Mouse (Mus musculus) hindbrain, embryonic 16.5 days (tissue): Measurements from ENCODE around the gene Flnb. TPM values are rescaled to one million over a fixed set of nuclear protein-coding genes. Genes with fewer than 3 reads are reported as not detected.

Experiments used
- ATAC-seq: fragments of 200-750 bp; cut with Nextera tagmentation; 2 replicates; pipeline ENCODE4 v1.8.0; 2017; ENCODE audit warnings: moderate TSS enrichment, moderate library complexity
- H3K27ac ChIP-seq: fragments of 300-500 bp; sonication (generic); 2 replicates; pipeline ENCODE4 v1.5.1; 2014; ENCODE audit warnings: low read depth, mild to moderate bottlenecking, control low read depth, low read length, moderate library complexity
- H3K27me3 ChIP-seq: fragments of 300-500 bp; sonication (generic); replicated peaks from 2 replicates; pipeline ENCODE4 v1.6.1; 2014; ENCODE audit warnings: low read length; ENCODE audit not compliant: control insufficient read depth, insufficient read depth
- H3K36me3 ChIP-seq: fragments of 300-500 bp; sonication (generic); 2 replicates; pipeline ENCODE4 v1.6.1; 2014; ENCODE audit warnings: mild to moderate bottlenecking, low read length, moderate library complexity, mixed read lengths; ENCODE audit not compliant: control insufficient read depth, insufficient read depth
- H3K4me1 ChIP-seq: fragments of 300-500 bp; sonication (generic); 2 replicates; pipeline ENCODE4 v1.6.1; 2014; ENCODE audit warnings: low read depth, low read length; ENCODE audit not compliant: control insufficient read depth, insufficient read depth
- H3K4me2 ChIP-seq: fragments of 300-500 bp; sonication (generic); 2 replicates; pipeline ENCODE4 v1.6.1; 2014; ENCODE audit warnings: mild to moderate bottlenecking, low read length, control low read depth, moderate library complexity
- H3K4me3 ChIP-seq: fragments of 300-500 bp; sonication (generic); 2 replicates; pipeline ENCODE4 v1.5.1; 2014; ENCODE audit warnings: mild to moderate bottlenecking, low read length, control low read depth, moderate library complexity
- H3K9ac ChIP-seq: fragments of 300-500 bp; sonication (generic); 2 replicates; pipeline ENCODE4 v1.6.1; 2014; ENCODE audit warnings: low read depth, mild to moderate bottlenecking, control low read depth, low read length, moderate library complexity
- H3K9me3 ChIP-seq: fragments of 300-500 bp; sonication (generic); 2 replicates; pipeline ENCODE4 v1.6.1; 2014; ENCODE audit warnings: mild to moderate bottlenecking, low read length, moderate library complexity; ENCODE audit not compliant: control insufficient read depth
- WGBS: fragments of 180-500 bp; shearing (Covaris S2); extraction: QIAGEN DNeasy Blood & Tissue Kit; methylation state at CpG from one replicate; pipeline ENCODE4 v1.1.7; 2014; 5-methylcytosine and 5-hydroxymethylcytosine counted together
- polyA plus RNA-seq: library from polyadenylated mRNA; unstranded; fragments of >200 nt; fragmentation: Nextera tagmentation; extraction: Ambion mirVana; gene quantifications from 2 replicates; pipeline ENCODE4 v1.2.1, GENCODE M21; 2015

Flnb gene
- polyA plus RNA-seq, 1 experiment from 2014 or later, result 6.3 TPM

DNA sequence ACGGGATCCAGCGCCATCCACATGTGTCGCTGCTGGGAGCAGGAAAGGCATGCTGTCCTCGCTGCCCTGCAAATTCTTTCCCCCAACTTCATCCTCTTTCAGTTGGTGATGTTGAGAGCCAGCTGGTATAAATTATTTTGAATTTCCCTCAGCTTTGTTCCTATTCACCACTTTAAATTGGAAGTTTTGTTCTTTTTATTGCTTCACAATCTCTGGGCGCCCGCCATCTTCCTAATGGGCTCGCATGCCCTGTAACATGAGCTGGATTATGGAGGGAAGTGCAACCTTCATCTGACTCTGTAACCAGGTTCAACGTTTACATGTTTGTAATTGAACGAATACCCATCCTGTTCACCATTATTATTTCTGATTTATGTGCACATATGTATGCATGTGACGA, 38.6 kb downstream of the Flnb start:
- no peak for ATAC-seq
- Histone ChIP-seq H3K4me2 (no peak overlapping the region), H3K4me1 (peaks cover 18% of the 10 kb centered on the region), H3K27ac (no peak overlapping the region), H3K36me3 (no peaks in the 10 kb centered on the region), H3K4me3 (no peak overlapping the region), H3K9me3 (no peaks in the 10 kb centered on the region), H3K9ac (no peak overlapping the region), H3K27me3 (no peaks in the 10 kb centered on the region)
- WGBS, result 87% methylated on average over 10 of the region's 10 CpGs

DNA sequence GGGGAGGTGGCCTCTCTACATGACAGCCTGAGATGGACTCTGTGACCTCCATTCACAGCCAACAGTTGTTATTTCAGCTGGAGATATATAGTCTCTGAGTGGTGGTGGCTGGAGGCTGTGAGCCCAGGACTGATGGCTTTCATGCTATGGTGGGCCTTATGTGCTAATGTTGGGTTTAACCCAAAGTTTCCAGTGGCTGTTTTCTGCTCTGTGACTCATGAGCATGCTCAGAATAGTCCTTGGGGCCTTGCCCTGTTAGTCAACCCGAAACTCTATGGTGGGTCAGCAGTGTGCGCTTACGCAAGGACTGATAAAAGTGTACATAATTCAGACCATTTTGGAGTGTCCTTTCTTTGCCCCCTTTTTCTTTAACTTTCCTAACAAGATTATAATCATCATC, 40.1 kb downstream of the Flnb start:
- WGBS, result 89% methylated on average over 3 of the region's 3 CpGs
- no peak for ATAC-seq
- H3K9ac ChIP-seq, result no peak overlapping the region

DNA sequence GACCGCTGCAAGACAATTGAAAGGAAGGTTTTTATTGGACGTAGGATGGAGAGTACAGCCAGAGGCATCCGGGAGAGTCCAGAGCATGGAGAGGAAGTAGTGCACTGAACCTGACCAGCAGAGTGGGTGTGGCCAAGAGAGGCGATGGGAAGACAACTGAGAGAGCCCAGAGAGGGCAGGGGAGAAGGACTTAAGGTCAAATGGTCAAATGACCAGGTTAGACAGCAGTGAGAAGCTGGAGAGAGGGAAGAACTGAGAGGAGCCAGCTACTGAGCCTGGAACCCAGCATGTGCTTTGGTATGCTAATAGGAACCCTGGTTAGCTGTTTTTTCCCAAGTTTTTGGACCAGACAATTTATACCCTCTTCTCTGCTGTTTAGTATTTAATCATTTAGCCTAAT, 40.7 kb downstream of the Flnb start:
- ATAC-seq, result no peak
- no peak overlapping the region for H3K4me2 ChIP-seq
- H3K27ac ChIP-seq, result no peak overlapping the region
- H3K9ac ChIP-seq, result no peak overlapping the region
- no peaks in the 10 kb centered on the region for H3K9me3 ChIP-seq
- H3K27me3 ChIP-seq, result no peaks in the 10 kb centered on the region
- H3K4me3 ChIP-seq, result no peak overlapping the region
- no peaks in the 10 kb centered on the region for H3K36me3 ChIP-seq
- WGBS, result 67% methylated on average over 4 of the region's 4 CpGs
- peaks cover 8% of the 10 kb centered on the region; the same call in 1 of the 2 replicates for H3K4me1 ChIP-seq

More for the DNA sequence above, 40.1 kb downstream of the Flnb start:
- peaks cover 10% of the 10 kb centered on the region for H3K4me1 ChIP-seq
- H3K9me3 ChIP-seq, result no peaks in the 10 kb centered on the region
- H3K36me3 ChIP-seq, result no peaks in the 10 kb centered on the region
- H3K4me3 ChIP-seq, result no peak overlapping the region
- no peaks in the 10 kb centered on the region for H3K27me3 ChIP-seq
- H3K4me2 ChIP-seq, result no peak overlapping the region
- H3K27ac ChIP-seq, result no peak overlapping the region

DNA sequence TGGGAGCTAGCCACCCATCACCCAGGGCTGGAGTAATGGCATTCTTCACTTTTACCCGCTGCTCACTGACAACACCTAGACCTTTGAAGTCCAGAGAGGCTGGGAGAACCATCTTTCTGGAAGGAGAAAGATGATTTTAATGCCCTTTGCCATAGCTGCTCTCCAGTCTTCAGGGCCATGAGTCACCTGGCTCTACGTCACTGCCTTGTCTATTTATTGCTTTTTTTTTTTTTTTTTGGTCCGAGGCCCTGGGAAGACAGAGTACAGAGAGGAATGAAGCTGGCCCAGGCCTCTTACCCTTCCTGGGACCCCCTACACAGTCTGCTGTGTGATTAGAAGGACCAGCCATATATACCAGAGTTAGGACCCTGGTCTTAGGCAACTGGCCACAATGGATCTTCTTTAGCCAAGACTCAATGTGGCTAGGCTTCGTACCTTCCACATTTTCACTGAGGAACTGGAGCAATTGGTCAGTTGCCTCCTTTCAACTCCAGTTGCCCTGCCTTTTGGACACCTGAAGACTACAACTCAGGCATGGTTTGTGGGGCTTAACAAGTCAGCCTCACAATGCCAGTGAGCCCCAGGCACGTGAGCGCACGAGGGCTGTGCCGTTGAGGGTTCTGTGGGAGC, 42.9 kb downstream of the Flnb start:
- Histone ChIP-seq H3K36me3 (no peaks in the 10 kb centered on the region), H3K27ac (no peak overlapping the region), H3K9me3 (no peaks in the 10 kb centered on the region), H3K9ac (no peak overlapping the region), H3K4me2 (no peak overlapping the region), H3K27me3 (no peaks in the 10 kb centered on the region), H3K4me3 (no peak overlapping the region), H3K4me1 (no peaks in the 10 kb centered on the region)
- no peak for ATAC-seq
- 94% methylated on average over 8 of the region's 8 CpGs for WGBS

DNA sequence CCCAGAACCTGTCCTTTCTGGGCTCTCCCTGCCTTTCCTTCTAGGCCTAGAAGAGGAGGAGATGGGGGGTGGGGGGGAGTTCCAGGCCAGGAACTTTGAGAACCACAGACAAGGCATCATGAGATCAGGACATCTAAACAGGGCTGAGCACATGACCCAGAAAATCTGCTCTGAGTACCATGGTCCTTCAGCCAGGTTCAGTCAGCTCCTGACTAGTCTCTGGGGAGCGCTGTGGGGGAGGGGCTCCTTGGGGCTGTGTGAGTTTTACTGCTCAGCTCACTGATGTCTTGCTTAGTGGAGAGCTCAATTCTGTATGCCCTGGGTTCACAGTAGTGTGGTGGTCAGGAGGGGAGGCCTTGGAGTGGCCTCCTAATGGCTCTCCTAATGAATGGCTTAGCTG, 43.5 kb downstream of the Flnb start:
- ATAC-seq, result 0 out of 2 replicates have a peak, but pooled peaks have one; percentile 31
- no peaks in the 10 kb centered on the region for H3K36me3 ChIP-seq
- WGBS, result 81% methylated on average over 1 of the region's 1 CpGs

DNA sequence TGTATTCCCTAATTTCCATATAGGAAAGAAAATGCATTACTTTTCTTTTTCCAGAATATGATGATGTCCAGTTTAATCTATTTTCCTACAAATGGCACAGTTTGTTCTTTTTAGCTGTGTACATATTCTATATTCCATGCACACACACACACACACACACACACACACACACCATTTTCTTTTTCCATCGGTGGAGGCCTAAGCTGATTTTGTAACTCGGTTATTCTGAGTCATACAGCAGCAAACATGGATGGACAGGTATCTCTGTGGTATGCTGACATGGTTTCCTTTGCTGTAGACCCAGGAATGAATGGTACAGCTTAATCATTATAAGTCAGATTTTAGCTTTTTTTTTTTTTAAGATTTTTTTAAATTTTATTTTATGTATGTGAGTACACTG, 44.5 kb downstream of the Flnb start:
- 93% methylated on average over 2 of the region's 2 CpGs for WGBS
- no peaks in the 10 kb centered on the region for H3K4me1 ChIP-seq
- no peaks in the 10 kb centered on the region for H3K36me3 ChIP-seq
- no peak overlapping the region for H3K27ac ChIP-seq
- H3K4me3 ChIP-seq, result no peak overlapping the region
- no peak overlapping the region for H3K4me2 ChIP-seq
- H3K27me3 ChIP-seq, result no peaks in the 10 kb centered on the region
- no peak overlapping the region for H3K9ac ChIP-seq
- ATAC-seq, result no peak
- H3K9me3 ChIP-seq, result no peaks in the 10 kb centered on the region

More for the DNA sequence above, 43.5 kb downstream of the Flnb start:
- no peak overlapping the region for H3K27ac ChIP-seq
- H3K4me2 ChIP-seq, result no peak overlapping the region
- no peak overlapping the region for H3K4me3 ChIP-seq
- H3K9me3 ChIP-seq, result no peaks in the 10 kb centered on the region
- no peaks in the 10 kb centered on the region for H3K4me1 ChIP-seq
- H3K27me3 ChIP-seq, result no peaks in the 10 kb centered on the region
- H3K9ac ChIP-seq, result no peak overlapping the region

DNA sequence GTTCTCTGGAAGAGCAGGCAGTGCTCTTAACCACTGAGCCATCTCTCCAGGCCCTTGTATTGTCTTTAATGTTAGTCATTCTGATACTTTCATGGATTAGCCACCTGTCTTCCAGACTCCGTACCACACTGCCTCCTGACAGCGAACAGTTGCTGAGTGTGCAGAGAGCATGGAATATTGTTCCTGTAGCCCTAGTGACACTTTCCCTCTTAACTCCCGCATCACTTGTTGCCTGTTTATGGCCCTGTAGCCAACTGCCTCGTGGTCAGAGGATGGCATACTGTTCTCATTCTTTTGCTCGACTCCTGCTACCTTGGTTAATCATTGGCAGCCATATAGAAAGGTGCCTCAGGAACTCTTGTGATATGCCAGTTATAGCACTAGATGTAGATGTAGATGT, 45.4 kb downstream of the Flnb start:
- no peak overlapping the region for H3K4me3 ChIP-seq
- no peaks in the 10 kb centered on the region for H3K4me1 ChIP-seq
- no peak overlapping the region for H3K4me2 ChIP-seq
- no peaks in the 10 kb centered on the region for H3K27me3 ChIP-seq
- WGBS, result 77% methylated on average over 5 of the region's 5 CpGs
- H3K36me3 ChIP-seq, result peaks cover 3% of the 10 kb centered on the region; the same call in 1 of the 2 replicates
- H3K27ac ChIP-seq, result no peak overlapping the region
- H3K9ac ChIP-seq, result no peak overlapping the region
- no peaks in the 10 kb centered on the region for H3K9me3 ChIP-seq
- no peak for ATAC-seq

DNA sequence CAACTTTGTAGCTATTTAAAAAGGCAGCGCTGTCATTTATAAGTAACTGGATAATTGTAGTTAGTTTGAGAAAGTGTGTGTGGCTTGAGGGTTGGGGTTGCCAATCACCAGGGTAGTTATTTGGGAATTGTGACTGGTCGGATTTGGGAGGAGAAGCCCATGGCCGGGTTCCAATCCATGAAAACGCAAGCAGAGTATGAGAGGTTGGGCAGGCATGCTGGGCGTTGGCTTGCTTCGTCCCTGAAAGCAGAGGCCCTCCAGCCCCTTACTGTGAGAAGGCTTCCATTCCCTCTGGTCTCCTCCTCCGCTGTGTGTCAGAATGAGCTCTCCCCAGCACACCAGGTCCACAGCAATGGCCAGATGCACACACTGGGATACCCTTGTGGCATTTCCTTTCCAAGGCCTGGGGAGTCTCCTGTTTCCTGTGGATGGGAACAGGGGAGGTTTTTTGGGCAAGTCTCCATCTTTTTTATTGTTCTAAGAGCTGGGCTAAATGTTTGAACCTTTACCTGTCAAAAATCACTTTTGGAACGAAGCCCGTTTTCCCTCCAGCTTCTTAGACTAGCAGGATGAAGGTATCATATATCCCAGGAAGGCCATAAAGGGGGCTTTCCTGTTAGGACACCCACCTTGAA, 46.2 kb downstream of the Flnb start:
- Histone ChIP-seq H3K9ac (no peak overlapping the region), H3K9me3 (no peaks in the 10 kb centered on the region), H3K4me1 (no peaks in the 10 kb centered on the region), H3K4me3 (no peak overlapping the region), H3K27me3 (no peaks in the 10 kb centered on the region), H3K27ac (no peak overlapping the region), H3K36me3 (peaks cover 3% of the 10 kb centered on the region; the same call in 1 of the 2 replicates), H3K4me2 (no peak overlapping the region)
- WGBS, result 69% methylated on average over 9 of the region's 9 CpGs
- no peak for ATAC-seq

DNA sequence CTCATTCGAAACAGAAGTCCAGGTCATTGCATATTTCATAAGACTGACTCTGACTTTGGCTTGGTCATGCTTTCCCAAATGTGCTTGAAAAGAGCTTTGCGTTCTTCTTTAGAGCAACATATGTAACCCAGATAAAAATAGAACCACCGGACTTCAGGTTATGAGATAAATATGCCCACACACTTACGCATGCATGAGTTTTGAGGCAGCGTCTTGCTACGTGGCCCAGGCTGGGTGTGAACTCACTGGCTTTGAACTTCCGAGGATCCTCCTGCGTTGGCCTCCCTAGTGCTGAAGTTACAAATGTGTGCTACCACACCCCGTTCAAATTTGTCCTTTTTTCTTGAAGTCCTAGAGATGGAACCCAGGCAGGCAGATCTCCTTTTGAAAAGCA, 46.7 kb downstream of the Flnb start:
- H3K27ac ChIP-seq, result no peak overlapping the region
- H3K4me2 ChIP-seq, result no peak overlapping the region
- H3K27me3 ChIP-seq, result no peaks in the 10 kb centered on the region
- no peak overlapping the region for H3K4me3 ChIP-seq
- H3K9me3 ChIP-seq, result no peaks in the 10 kb centered on the region
- no peaks in the 10 kb centered on the region for H3K4me1 ChIP-seq
- no peak overlapping the region for H3K9ac ChIP-seq
- WGBS, result 87% methylated on average over 9 of the region's 9 CpGs
- H3K36me3 ChIP-seq, result peaks cover 3% of the 10 kb centered on the region; the same call in 1 of the 2 replicates
- ATAC-seq, result no peak
